Mouse (Mus musculus) midbrain, postnatal 0 days (tissue): Measurements from ENCODE around the gene Dscaml1. TPM values are rescaled to one million over a fixed set of nuclear protein-coding genes. Genes with fewer than 3 reads are reported as not detected.

Source experiments
- ATAC-seq: fragments of 200-750 bp; cut with Nextera tagmentation; 2 replicates; pipeline ENCODE4 v1.8.0; 2017; ENCODE audit warnings: moderate number of reproducible peaks, mild to moderate bottlenecking, moderate TSS enrichment, moderate library complexity; ENCODE audit not compliant: low FRiP score
- DNase-seq: peaks from one replicate; pipeline ENCODE4 v3.0.0-alpha.2; 2015; ENCODE audit warnings: low spot score
- H3K27ac ChIP-seq: fragments of 300-500 bp; sonication (generic); 2 replicates; pipeline ENCODE4 v1.5.1; 2014; ENCODE audit warnings: low read depth, mild to moderate bottlenecking, low read length, mixed read lengths
- H3K27me3 ChIP-seq: fragments of 300-500 bp; sonication (generic); 2 replicates; pipeline ENCODE4 v1.6.1; 2014; ENCODE audit warnings: low read length, control low read depth, mixed read lengths; ENCODE audit not compliant: insufficient read depth
- H3K36me3 ChIP-seq: fragments of 300-500 bp; sonication (generic); 2 replicates; pipeline ENCODE4 v1.6.1; 2014; ENCODE audit warnings: low read length, control low read depth, mixed read lengths; ENCODE audit not compliant: insufficient read depth
- H3K4me1 ChIP-seq: fragments of 300-500 bp; sonication (generic); 2 replicates; pipeline ENCODE4 v1.6.1; 2014; ENCODE audit warnings: mild to moderate bottlenecking, control low read depth, antibody characterized with exemption, low read length, mixed read lengths; ENCODE audit not compliant: insufficient read depth
- H3K4me2 ChIP-seq: fragments of 300-500 bp; sonication (generic); 2 replicates; pipeline ENCODE4 v1.6.1; 2014; ENCODE audit warnings: low read depth, mild to moderate bottlenecking, low read length, mixed read lengths; ENCODE audit not compliant: poor library complexity, severe bottlenecking
- H3K4me3 ChIP-seq: fragments of 300-500 bp; sonication (generic); 2 replicates; pipeline ENCODE4 v1.5.1; 2014; ENCODE audit warnings: low read depth, mild to moderate bottlenecking, low read length, moderate library complexity
- H3K9ac ChIP-seq: fragments of 300-500 bp; sonication (generic); replicated peaks from 2 replicates; pipeline ENCODE4 v1.6.1; 2014; ENCODE audit warnings: mild to moderate bottlenecking, low read length, moderate library complexity, mixed read lengths; ENCODE audit not compliant: poor library complexity, severe bottlenecking
- H3K9me3 ChIP-seq: fragments of 300-500 bp; sonication (generic); 2 replicates; pipeline ENCODE4 v1.6.1; 2016; ENCODE audit warnings: low read length, control low read depth
- CTCF ChIP-seq: IDR thresholded peaks from 2 replicates; pipeline ENCODE4 v1.5.1; 2016; ENCODE audit warnings: antibody characterized with exemption, mild to moderate bottlenecking
- WGBS: fragments of 180-500 bp; shearing (Covaris S2); extraction: QIAGEN DNeasy Blood & Tissue Kit; methylation state at CpG from one replicate; pipeline ENCODE4 v1.1.7; 2014; 5-methylcytosine and 5-hydroxymethylcytosine counted together
- polyA plus RNA-seq: library from polyadenylated mRNA; unstranded; fragments of >200 nt; fragmentation: Nextera tagmentation; extraction: Ambion mirVana; gene quantifications from 2 replicates; pipeline ENCODE4 v1.2.1, GENCODE M21; 2015
- total RNA-seq: library from RNA; depleted of rRNA; stranded (reverse); fragments of >200 nt; gene quantifications from 2 replicates; pipeline ENCODE4 v1.2.3, GENCODE M21; 2014

The Dscaml1 gene
- total and polyA plus RNA-seq, 2 experiments from 2014 or later = 14.6 to 42.1 TPM

- H3K4me3 ChIP-seq = no peak overlapping the region
- peak; percentile 47 for DNase-seq
- no peak overlapping the region for H3K9ac ChIP-seq
- no peak overlapping the region for H3K27ac ChIP-seq
- H3K36me3 ChIP-seq = no peaks in the 10 kb centered on the region
- no peaks in the 10 kb centered on the region for H3K9me3 ChIP-seq
- H3K27me3 ChIP-seq = no peaks in the 10 kb centered on the region
- 0 out of 2 replicates have a peak, but pooled peaks cover 5% of the 10 kb centered on the region for H3K4me1 ChIP-seq
- no peak for TF ChIP-seq CTCF
- WGBS = 59% methylated on average over 8 of the region's 8 CpGs
- no peak for ATAC-seq
- H3K4me2 ChIP-seq = no peak overlapping the region
Observed at GRCm38 (mm10) chr9:45534472-45534988, 108.1 kb downstream of the Dscaml1 start.

- H3K9me3 ChIP-seq = no peaks in the 10 kb centered on the region
- 0 out of 2 replicates have a peak, but pooled peaks cover 6% of the 10 kb centered on the region for H3K4me1 ChIP-seq
- no peak overlapping the region for H3K27ac ChIP-seq
- ATAC-seq (no peak), DNase-seq (no peak)
- no peak overlapping the region for H3K4me2 ChIP-seq
- H3K27me3 ChIP-seq = no peaks in the 10 kb centered on the region
- no peak for TF ChIP-seq CTCF
- 62% methylated on average over 7 of the region's 7 CpGs for WGBS
- no peak overlapping the region for H3K9ac ChIP-seq
- H3K36me3 ChIP-seq = no peaks in the 10 kb centered on the region
- no peak overlapping the region for H3K4me3 ChIP-seq
Observed at GRCm38 (mm10) chr9:45537649-45538048, 111.2 kb downstream of the Dscaml1 start.

GRCm38 (mm10) chr9:45539265-45540044, 113.0 kb downstream of the Dscaml1 start:
- H3K9me3 ChIP-seq = no peaks in the 10 kb centered on the region
- H3K4me2 ChIP-seq = no peak overlapping the region
- H3K36me3 ChIP-seq = no peaks in the 10 kb centered on the region
- 90% methylated on average over 14 of the region's 14 CpGs for WGBS
- no peak overlapping the region for H3K27ac ChIP-seq
- H3K4me3 ChIP-seq = no peak overlapping the region
- TF ChIP-seq CTCF = no peak
- ATAC-seq = no peak
- no peak overlapping the region for H3K9ac ChIP-seq
- DNase-seq = peak; percentile 16
- H3K4me1 ChIP-seq = 0 out of 2 replicates have a peak, but pooled peaks cover 6% of the 10 kb centered on the region
- H3K27me3 ChIP-seq = no peaks in the 10 kb centered on the region

GRCm38 (mm10) chr9:45546024-45546638, 119.7 kb downstream of the Dscaml1 start:
- no peak for ATAC-seq
- H3K9me3 ChIP-seq = no peaks in the 10 kb centered on the region
- H3K27ac ChIP-seq = 0 out of 2 replicates have a peak overlapping the region, but pooled peaks have one; percentile 32
- peak; percentile 51 for DNase-seq
- no peak for TF ChIP-seq CTCF
- H3K36me3 ChIP-seq = no peaks in the 10 kb centered on the region
- peaks cover 17% of the 10 kb centered on the region; the same call in 1 of the 2 replicates for H3K4me1 ChIP-seq
- H3K4me3 ChIP-seq = no peak overlapping the region
- WGBS = 24% methylated on average over 13 of the region's 13 CpGs
- H3K4me2 ChIP-seq = no peak overlapping the region
- H3K9ac ChIP-seq = no peak overlapping the region
- no peaks in the 10 kb centered on the region for H3K27me3 ChIP-seq

- 73% methylated on average over 7 of the region's 7 CpGs for WGBS
- Histone ChIP-seq H3K36me3 (no peaks in the 10 kb centered on the region), H3K4me1 (peaks cover 11% of the 10 kb centered on the region; the same call in 1 of the 2 replicates), H3K4me3 (no peak overlapping the region), H3K27ac (no peak overlapping the region), H3K27me3 (no peaks in the 10 kb centered on the region), H3K9ac (no peak overlapping the region), H3K9me3 (no peaks in the 10 kb centered on the region), H3K4me2 (no peak overlapping the region)
- ATAC-seq (no peak), DNase-seq (no peak)
- TF ChIP-seq CTCF = no peak
Observed at GRCm38 (mm10) chr9:45546902-45547578, 120.6 kb downstream of the Dscaml1 start.
